Mouse (Mus musculus): ENCODE results near the gene Nfkbiz. TPM values are rescaled to one million over a fixed set of nuclear protein-coding genes. Genes with fewer than 3 reads are reported as not detected.
"Not testable (repeated sequence)": the region's sequence is repeated elsewhere in the genome, so short reads cannot be mapped to it uniquely, and the experiment has no call there.

Gene Nfkbiz
- total RNA-seq, 2 experiments from 2014 or later, result 1.1 TPM

DNA sequence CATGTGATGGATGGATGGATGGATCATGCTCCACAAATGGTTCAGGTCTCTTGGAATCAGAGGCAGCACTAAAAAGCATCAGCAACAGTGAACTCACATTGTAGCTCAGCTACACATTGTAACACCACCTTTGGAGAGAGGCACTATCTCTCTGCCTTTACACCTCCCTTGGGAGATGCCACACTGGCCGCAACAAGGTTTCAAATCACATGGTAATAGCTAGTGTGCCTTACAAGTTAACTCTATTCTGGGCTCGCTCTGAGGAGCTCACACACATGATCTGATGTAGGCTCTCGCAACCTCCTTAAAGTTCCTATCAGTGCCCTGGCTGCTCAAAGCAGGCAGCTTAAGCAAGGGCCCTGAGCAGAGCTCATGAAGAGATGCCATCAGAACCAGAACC, 11.8 kb upstream of the Nfkbiz start:
- no peak for TF ChIP-seq CTCF (IDR thresholded peaks at IDR 0.05)
- DNase-seq, result no peak
- H3K27ac ChIP-seq, result no peak overlapping the region
- no peak overlapping the region for H3K4me3 ChIP-seq
- intact Hi-C loops (cut with DNase I), result loop anchor here (2.0 kb wide), 1 partner anchor 324 kb away; no protein-coding TSS in a partner anchor

GRCm38 (mm10) chr16:55847679-55848078, 9.0 kb upstream of the Nfkbiz start:
- Histone ChIP-seq H3K27ac (no peak overlapping the region), H3K4me3 (no peak overlapping the region)
- no peak for TF ChIP-seq CTCF (IDR thresholded peaks at IDR 0.05)
- DNase-seq, result no peak
- intact Hi-C loops (cut with DNase I), result no loop called here

GRCm38 (mm10) chr16:55844847-55845246, 6.1 kb upstream of the Nfkbiz start:
- intact Hi-C loops (cut with DNase I), result no loop called here
- DNase-seq, result no peak
- no peak for TF ChIP-seq CTCF (IDR thresholded peaks at IDR 0.05)
- Histone ChIP-seq H3K4me3 (no peak overlapping the region), H3K27ac (no peak overlapping the region)

GRCm38 (mm10) chr16:55843919-55844318, 5.2 kb upstream of the Nfkbiz start:
- H3K4me3 ChIP-seq, result no peak overlapping the region
- intact Hi-C loops (cut with DNase I), result no loop called here

GRCm38 (mm10) chr16:55843134-55843533, 4.4 kb upstream of the Nfkbiz start:
- intact Hi-C loops (cut with DNase I), result no loop called here
- no peak for DNase-seq
- no peak for TF ChIP-seq CTCF (IDR thresholded peaks at IDR 0.05)
- H3K27ac ChIP-seq, result no peak overlapping the region
- H3K4me3 ChIP-seq, result no peak overlapping the region

More at GRCm38 (mm10) chr16:55843919-55844318, 5.2 kb upstream of the Nfkbiz start:
- DNase-seq, result no peak
- no peak for TF ChIP-seq CTCF (IDR thresholded peaks at IDR 0.05)
- no peak overlapping the region for H3K27ac ChIP-seq

DNA sequence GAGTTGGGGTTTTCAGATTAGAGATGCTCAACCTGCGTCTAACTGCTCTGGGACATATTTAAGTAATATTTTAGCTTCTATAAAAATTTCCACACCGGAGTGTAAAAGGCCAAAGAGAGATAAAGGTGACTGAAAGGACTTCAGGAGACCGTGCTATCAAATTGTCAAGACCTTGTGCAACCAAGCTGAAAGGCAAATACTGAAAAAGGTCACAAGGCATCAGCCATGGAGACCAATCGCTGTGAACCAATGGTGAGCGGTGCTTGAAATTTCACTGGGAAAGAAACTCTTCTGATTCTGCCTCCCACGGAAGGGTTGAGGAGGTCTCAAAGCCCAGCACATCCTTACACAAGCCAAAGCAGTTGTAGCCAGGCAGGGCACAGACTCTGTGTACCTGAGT, 2.8 kb upstream of the Nfkbiz start:
- Histone ChIP-seq H3K27ac (no peak overlapping the region), H3K4me3 (no peak overlapping the region)
- no peak for TF ChIP-seq CTCF (IDR thresholded peaks at IDR 0.05)
- intact Hi-C loops (cut with DNase I), result no loop called here
- DNase-seq, result no peak

GRCm38 (mm10) chr16:55838129-55838509, 580 bp downstream of the Nfkbiz start:
- peak overlapping the region; percentile 86 for H3K4me3 ChIP-seq

DNA sequence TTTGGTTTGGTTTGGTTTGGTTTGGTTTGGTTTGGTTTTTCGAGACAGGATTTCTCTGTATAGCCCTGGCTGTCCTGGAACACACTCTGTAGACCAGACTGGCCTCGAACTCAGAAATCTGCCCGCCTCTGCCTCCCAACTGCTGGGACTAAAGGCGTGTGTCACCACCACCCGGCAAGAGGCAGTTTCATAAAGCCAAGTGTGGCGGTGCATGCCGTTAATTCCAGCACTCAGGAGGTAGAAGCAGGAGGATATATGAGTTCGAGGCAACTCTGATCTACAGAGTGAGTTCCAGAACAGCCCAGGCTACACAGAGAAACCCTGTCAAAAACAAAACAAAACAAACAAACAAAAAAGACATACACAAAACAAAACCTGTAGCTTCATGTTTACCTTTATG, 1.0 kb downstream of the Nfkbiz start:
- Histone ChIP-seq H3K4me3 (peak overlapping the region; percentile 86), H3K27ac (peak overlapping the region; percentile 97; the same call in 1 of the 2 replicates)
- DNase-seq, result not testable (repeated sequence)
- intact Hi-C loops (cut with DNase I), result loop anchor here (2.0 kb wide), 1 partner anchor 15 kb away; no protein-coding TSS in a partner anchor

More at GRCm38 (mm10) chr16:55838129-55838509, 580 bp downstream of the Nfkbiz start:
- TF ChIP-seq CTCF (IDR thresholded peaks at IDR 0.05), result no peak
- peak overlapping the region; percentile 97 for H3K27ac ChIP-seq
- intact Hi-C loops (cut with DNase I), result loop anchor here (2.0 kb wide), 1 partner anchor 15 kb away; no protein-coding TSS in a partner anchor
- no peak for DNase-seq

DNA sequence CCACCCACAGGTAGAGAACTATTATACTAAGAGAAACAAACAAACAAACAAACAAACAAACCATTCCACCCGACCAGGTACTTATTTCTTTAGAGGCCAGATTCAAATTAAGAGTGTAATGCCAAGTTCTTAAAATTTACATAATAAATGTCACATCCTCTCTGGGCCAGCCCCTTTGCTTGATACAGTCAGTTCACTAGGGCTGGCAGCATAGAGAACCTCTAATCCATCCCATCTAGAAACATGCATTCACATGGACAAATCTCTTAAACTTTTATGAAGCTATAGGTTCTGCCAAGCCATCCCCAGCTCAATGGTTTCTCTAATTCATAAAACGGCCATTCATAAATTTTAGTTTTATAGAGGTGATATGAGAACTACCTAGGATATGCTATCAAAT, 1.5 kb downstream of the Nfkbiz start:
- intact Hi-C loops (cut with DNase I), result no loop called here

DNA sequence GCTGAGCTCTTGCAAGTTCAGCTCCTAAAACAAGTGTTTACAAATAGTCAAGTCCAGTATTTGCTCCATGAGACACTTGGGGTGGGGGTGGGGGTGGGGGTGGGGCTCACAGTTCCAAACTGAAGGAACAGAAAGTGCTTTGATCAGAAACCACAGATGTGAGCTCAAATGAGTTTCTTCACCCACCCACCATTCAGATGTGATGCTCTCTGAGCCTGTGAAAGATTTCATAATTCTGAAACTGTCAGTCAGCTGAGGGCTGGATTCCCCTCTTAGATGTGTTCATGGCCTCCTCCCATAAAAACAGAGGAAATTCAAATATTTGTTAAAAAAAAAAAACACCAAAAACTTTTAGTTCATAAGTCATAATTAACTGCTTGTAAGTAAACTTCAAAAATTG, 2.9 kb downstream of the Nfkbiz start:
- no peak for TF ChIP-seq CTCF (IDR thresholded peaks at IDR 0.05)
- H3K27ac ChIP-seq, result no peak overlapping the region
- H3K4me3 ChIP-seq, result no peak overlapping the region
- intact Hi-C loops (cut with DNase I), result no loop called here
- no peak for DNase-seq

More for the DNA sequence above, 1.5 kb downstream of the Nfkbiz start:
- H3K27ac ChIP-seq, result no peak overlapping the region
- no peak for DNase-seq
- no peak for TF ChIP-seq CTCF (IDR thresholded peaks at IDR 0.05)
- no peak overlapping the region for H3K4me3 ChIP-seq

DNA sequence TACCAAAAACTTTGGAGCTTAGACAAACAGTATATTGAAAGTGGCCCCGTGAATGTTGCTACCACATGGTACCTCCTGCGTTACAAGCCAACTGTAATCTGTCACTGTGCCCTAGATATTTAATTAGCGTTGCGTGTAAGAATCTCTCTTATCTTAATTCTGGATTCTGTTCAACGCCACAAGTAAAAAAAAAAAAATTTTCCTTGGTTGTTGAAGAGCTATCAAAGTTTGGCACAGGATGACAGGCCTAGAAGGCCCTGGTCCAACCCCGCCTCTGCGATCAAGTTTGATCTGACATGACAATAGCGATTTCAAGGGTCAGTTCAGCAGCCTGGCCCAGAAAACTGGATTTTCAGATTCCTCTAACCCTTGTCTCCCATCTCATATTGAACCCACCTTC, 6.1 kb downstream of the Nfkbiz start:
- H3K4me3 ChIP-seq, result no peak overlapping the region
- no peak for DNase-seq
- H3K27ac ChIP-seq, result no peak overlapping the region
- no peak for TF ChIP-seq CTCF (IDR thresholded peaks at IDR 0.05)
- intact Hi-C loops (cut with DNase I), result no loop called here

- TF ChIP-seq CTCF (IDR thresholded peaks at IDR 0.05), result no peak
- intact Hi-C loops (cut with DNase I), result no loop called here
- Histone ChIP-seq H3K4me3 (no peak overlapping the region), H3K27ac (no peak overlapping the region)
- no peak for DNase-seq
Observed at GRCm38 (mm10) chr16:55832040-55832439, 6.7 kb downstream of the Nfkbiz start.

GRCm38 (mm10) chr16:55831451-55831850, 7.2 kb downstream of the Nfkbiz start:
- H3K4me3 ChIP-seq, result no peak overlapping the region
- H3K27ac ChIP-seq, result no peak overlapping the region
- no peak for TF ChIP-seq CTCF (IDR thresholded peaks at IDR 0.05)
- intact Hi-C loops (cut with DNase I), result no loop called here
- DNase-seq, result no peak

- no peak for DNase-seq
- H3K4me3 ChIP-seq, result no peak overlapping the region
- TF ChIP-seq CTCF (IDR thresholded peaks at IDR 0.05), result no peak
- H3K27ac ChIP-seq, result peak overlapping the region; percentile 97
- intact Hi-C loops (cut with DNase I), result loop anchor here (2.0 kb wide), 1 partner anchor 15 kb away; the partner anchor contains the start of gene Nfkbiz
Observed at GRCm38 (mm10) chr16:55823398-55824155, 15.1 kb downstream of the Nfkbiz start.
